Mouse (Mus musculus) thymus, postnatal 25 days (tissue): ENCODE results near the gene Vwc2l.

ENCODE experiments used
- DNase-seq: peaks from one replicate; pipeline ENCODE4 v3.0.0; 2022

Gene Vwc2l

GRCm38 (mm10) chr1:70913071-70913470, 187.6 kb downstream of the Vwc2l start:
- no peak for DNase-seq

- no peak for DNase-seq
These were observed 192.9 kb downstream of the Vwc2l start for GRCm38 (mm10) chr1:70918173-70919036.

GRCm38 (mm10) chr1:70933016-70933415, 207.5 kb downstream of the Vwc2l start:
- no peak for DNase-seq
